Mouse (Mus musculus): ENCODE results near the gene Il11ra1.
"Not testable (repeated sequence)": the region's sequence is repeated elsewhere in the genome, so short reads cannot be mapped to it uniquely, and the experiment has no call there.

Gene Il11ra1

GRCm38 (mm10) chr4:41781748-41782485 lies 82.1 kb downstream of the Il11ra1 start:
- DNase-seq (ENCODE audit: low spot score in 2 of 2), result not testable (repeated sequence)

- not testable (repeated sequence) for DNase-seq (ENCODE audit: low spot score in 2 of 2)
Observed at GRCm38 (mm10) chr4:41782711-41783110, 82.9 kb downstream of the Il11ra1 start.

GRCm38 (mm10) chr4:41783197-41783596 lies 83.4 kb downstream of the Il11ra1 start:
- not testable (repeated sequence) for DNase-seq (ENCODE audit: low spot score in 2 of 2)
